Mouse (Mus musculus) liver, embryonic 14.5 days (tissue): ENCODE data around the gene Snx10. TPM values are rescaled to one million over a fixed set of nuclear protein-coding genes. Genes with fewer than 3 reads are reported as not detected.
A peak's percentile ranks its signal among the peaks of the same experiment; 100 is the strongest.

ENCODE experiments used
- ATAC-seq: fragments of 200-750 bp; cut with Nextera tagmentation; 2 replicates; pipeline ENCODE4 v1.8.0; 2017; ENCODE audit warnings: moderate number of reproducible peaks, mild to moderate bottlenecking, moderate library complexity; ENCODE audit not compliant: insufficient read depth
- DNase-seq, 3 experiments: peaks; one replicate each; pipeline ENCODE4 v3.0.0-alpha.2; 2012 to 2013; ENCODE audit warnings: low read depth in 3 of 3, low spot score in 3 of 3
- H3K27ac ChIP-seq: fragments of 300-500 bp; sonication (generic); 2 replicates; pipeline ENCODE4 v1.5.1; 2014; ENCODE audit warnings: moderate library complexity, mild to moderate bottlenecking, control low read depth, inconsistent platforms
- H3K27me3 ChIP-seq: fragments of 300-500 bp; sonication (generic); 2 replicates; pipeline ENCODE4 v1.6.1; 2014; ENCODE audit warnings: mild to moderate bottlenecking, low read length, moderate library complexity; ENCODE audit not compliant: control insufficient read depth, insufficient read depth
- H3K36me3 ChIP-seq: fragments of 300-500 bp; sonication (generic); replicated peaks from 2 replicates; pipeline ENCODE4 v1.6.1; 2014; ENCODE audit warnings: low read depth; ENCODE audit not compliant: control insufficient read depth, insufficient read depth
- H3K4me1 ChIP-seq, 2 experiments: fragments of 200-500 bp in 1 of 2; fragments of 300-500 bp in 1 of 2; sonication (generic) in 1 of 2; replicated peaks; 2 replicates each; pipeline ENCODE4 v1.6.1; 2012 to 2014; ENCODE audit warnings: antibody characterized with exemption in 1 of 2, inconsistent platforms in 1 of 2, low read length in 1 of 2; ENCODE audit not compliant: control insufficient read depth in 2 of 2, insufficient read depth in 2 of 2
- H3K4me2 ChIP-seq: fragments of 300-500 bp; sonication (generic); 2 replicates; pipeline ENCODE4 v1.6.1; 2014; ENCODE audit warnings: low read depth, mild to moderate bottlenecking, control low read depth, moderate library complexity
- H3K4me3 ChIP-seq, 2 experiments: fragments of 200-500 bp in 1 of 2; fragments of 300-500 bp in 1 of 2; sonication (generic) in 1 of 2; 2 replicates each; pipeline ENCODE4 v1.5.1; 2012 to 2014; ENCODE audit warnings: low read depth in 2 of 2, low read length in 2 of 2, mild to moderate bottlenecking in 2 of 2, control low read depth in 1 of 2, inconsistent platforms in 1 of 2, moderate library complexity in 1 of 2; ENCODE audit not compliant: insufficient read depth in 1 of 2
- H3K9ac ChIP-seq: fragments of 300-500 bp; sonication (generic); replicated peaks from 2 replicates; pipeline ENCODE4 v1.6.1; 2014; ENCODE audit warnings: mild to moderate bottlenecking, control low read depth, moderate library complexity
- H3K9me3 ChIP-seq: fragments of 300-500 bp; sonication (generic); 2 replicates; pipeline ENCODE4 v1.6.1; 2016; ENCODE audit warnings: low read length, mixed read lengths; ENCODE audit not compliant: control insufficient read depth
- CTCF ChIP-seq: IDR thresholded peaks from 2 replicates; pipeline ENCODE4 v1.5.1; 2016; ENCODE audit warnings: antibody characterized with exemption, low read depth, control low read depth
- EP300 ChIP-seq: IDR thresholded peaks from 2 replicates; pipeline ENCODE4 v1.6.1; 2016; ENCODE audit warnings: antibody characterized with exemption, low read depth
- WGBS: fragments of 180-500 bp; shearing (Covaris S2); extraction: QIAGEN DNeasy Blood & Tissue Kit; methylation state at CpG from one replicate; pipeline ENCODE4 v1.1.7; 2014; ENCODE audit not compliant: insufficient replicate concordance; 5-methylcytosine and 5-hydroxymethylcytosine counted together
- polyA plus RNA-seq, 2 experiments: library from polyadenylated mRNA; depleted of rRNA in 1 of 2; stranded (reverse) in 1 of 2; unstranded in 1 of 2; fragments of >200 nt; fragmentation: Nextera tagmentation in 1 of 2; extraction: Ambion mirVana in 1 of 2; gene quantifications; 2 replicates each; pipeline versions ENCODE4 v1.2.1 to v1.2.3; 2012 to 2014

Snx10 gene
- polyA plus RNA-seq, 2 experiments = 2.0 to 6.7 TPM

GRCm38 (mm10) chr6:51569086-51569485, 45.4 kb downstream of the Snx10 start:
- Histone ChIP-seq H3K36me3 (no peaks in the 10 kb centered on the region), H3K9me3 (no peaks in the 10 kb centered on the region), H3K4me1 (peaks cover 0 to 2% of the 10 kb centered on the region in 2 experiments; a peak in 1 of 4 replicates), H3K27me3 (no peaks in the 10 kb centered on the region), H3K4me2 (no peak overlapping the region), H3K9ac (no peak overlapping the region), H3K4me3 (no peak overlapping the region), H3K27ac (no peak overlapping the region)
- WGBS = 77% methylated on average over 8 of the region's 8 CpGs
- no peak for ATAC-seq
- no peak for DNase-seq
- no peak for TF ChIP-seq EP300
- no peak for TF ChIP-seq CTCF

- H3K4me2 ChIP-seq = no peak overlapping the region
- ATAC-seq (no peak), DNase-seq (no peak)
- H3K27ac ChIP-seq = no peak overlapping the region
- no peaks in the 10 kb centered on the region for H3K27me3 ChIP-seq
- no peak overlapping the region for H3K9ac ChIP-seq
- H3K4me3 ChIP-seq = no peak overlapping the region
- TF ChIP-seq CTCF = no peak
- no peak for TF ChIP-seq EP300
- H3K9me3 ChIP-seq = no peaks in the 10 kb centered on the region
- WGBS = 57% methylated on average over 4 of the region's 4 CpGs
- H3K4me1 ChIP-seq = peaks cover 0 to 2% of the 10 kb centered on the region in 2 experiments; a peak in 1 of 4 replicates
- H3K36me3 ChIP-seq = no peaks in the 10 kb centered on the region
Measured at GRCm38 (mm10) chr6:51573136-51573535, 49.4 kb downstream of the Snx10 start.

- DNase-seq (no peak), ATAC-seq (no peak)
- Histone ChIP-seq H3K9ac (no peak overlapping the region), H3K9me3 (no peaks in the 10 kb centered on the region), H3K4me2 (no peak overlapping the region), H3K27ac (no peak overlapping the region), H3K4me3 (no peak overlapping the region), H3K36me3 (no peaks in the 10 kb centered on the region), H3K4me1 (peaks cover 0 to 2% of the 10 kb centered on the region in 2 experiments; a peak in 1 of 4 replicates), H3K27me3 (no peaks in the 10 kb centered on the region)
- WGBS = 67% methylated on average over 13 of the region's 13 CpGs
- TF ChIP-seq EP300 (no peak), CTCF (no peak)
Measured at GRCm38 (mm10) chr6:51574132-51574531, 50.4 kb downstream of the Snx10 start.

GRCm38 (mm10) chr6:51578415-51578814, 54.7 kb downstream of the Snx10 start:
- Histone ChIP-seq H3K36me3 (no peaks in the 10 kb centered on the region), H3K9me3 (no peaks in the 10 kb centered on the region), H3K4me1 (no peaks in the 10 kb centered on the region), H3K9ac (no peak overlapping the region), H3K27ac (no peak overlapping the region), H3K4me2 (no peak overlapping the region), H3K27me3 (no peaks in the 10 kb centered on the region), H3K4me3 (no peak overlapping the region)
- 75% methylated on average over 4 of the region's 4 CpGs for WGBS
- ATAC-seq (no peak), DNase-seq (no peak)
- no peak for TF ChIP-seq EP300
- no peak for TF ChIP-seq CTCF

GRCm38 (mm10) chr6:51580040-51580680, 56.5 kb downstream of the Snx10 start:
- Histone ChIP-seq H3K36me3 (no peaks in the 10 kb centered on the region), H3K9ac (no peak overlapping the region), H3K27ac (no peak overlapping the region), H3K9me3 (no peaks in the 10 kb centered on the region), H3K27me3 (no peaks in the 10 kb centered on the region), H3K4me1 (no peaks in the 10 kb centered on the region), H3K4me3 (no peak overlapping the region), H3K4me2 (no peak overlapping the region)
- 17% methylated on average over 18 of the region's 18 CpGs for WGBS
- TF ChIP-seq CTCF (peak; percentile 91), EP300 (no peak)
- DNase-seq = peak; percentile 47 to 53 (median 50)
- peak; percentile 41; the same call in 1 of the 2 replicates for ATAC-seq
